Mouse (Mus musculus) adrenal gland, postnatal 25 days (tissue): ENCODE data around the gene Tnfaip2. TPM values are rescaled to one million over a fixed set of nuclear protein-coding genes. Genes with fewer than 3 reads are reported as not detected.

Source experiments
- DNase-seq: peaks from one replicate; pipeline ENCODE4 v3.0.0; 2021; ENCODE audit warnings: mixed read lengths
- total RNA-seq: library from RNA; stranded (reverse); gene quantifications from 2 replicates; pipeline ENCODE4 v1.2.3, GENCODE M21; 2021

Tnfaip2 gene
- total RNA-seq, 1 experiment from 2014 or later: 15.0 TPM

- DNase-seq: no peak
Measured at GRCm38 (mm10) chr12:111445161-111445889, 3.1 kb downstream of the Tnfaip2 start.

- no peak for DNase-seq
Measured at GRCm38 (mm10) chr12:111445890-111446613, 3.8 kb downstream of the Tnfaip2 start.

GRCm38 (mm10) chr12:111446745-111447144 is 4.5 kb downstream of the Tnfaip2 start:
- no peak for DNase-seq

- no peak for DNase-seq
Measured at GRCm38 (mm10) chr12:111447350-111447749, 5.1 kb downstream of the Tnfaip2 start.

- no peak for DNase-seq
Measured at GRCm38 (mm10) chr12:111447898-111448760, 5.9 kb downstream of the Tnfaip2 start.

- DNase-seq: peak; percentile 62
Measured at GRCm38 (mm10) chr12:111448931-111449705, 6.8 kb downstream of the Tnfaip2 start.

- DNase-seq: peak; percentile 47
Measured at GRCm38 (mm10) chr12:111450359-111450758, 8.1 kb downstream of the Tnfaip2 start.

GRCm38 (mm10) chr12:111451561-111451960 is 9.3 kb downstream of the Tnfaip2 start:
- DNase-seq: no peak

- no peak for DNase-seq
Measured at GRCm38 (mm10) chr12:111454021-111454420, 11.8 kb downstream of the Tnfaip2 start.

GRCm38 (mm10) chr12:111454543-111455280 is 12.4 kb downstream of the Tnfaip2 start:
- no peak for DNase-seq

- DNase-seq: no peak
Measured at GRCm38 (mm10) chr12:111455311-111455846, 13.1 kb downstream of the Tnfaip2 start.

- DNase-seq: no peak
Measured at GRCm38 (mm10) chr12:111455860-111456259, 13.6 kb downstream of the Tnfaip2 start.

GRCm38 (mm10) chr12:111457742-111458141 is 15.5 kb downstream of the Tnfaip2 start:
- no peak for DNase-seq

GRCm38 (mm10) chr12:111463570-111463969 is 21.3 kb downstream of the Tnfaip2 start:
- no peak for DNase-seq

GRCm38 (mm10) chr12:111466369-111466768 is 24.1 kb downstream of the Tnfaip2 start:
- no peak for DNase-seq

GRCm38 (mm10) chr12:111468206-111468605 is 25.9 kb downstream of the Tnfaip2 start:
- no peak for DNase-seq

GRCm38 (mm10) chr12:111469507-111469906 is 27.2 kb downstream of the Tnfaip2 start:
- DNase-seq: peak; percentile 71

GRCm38 (mm10) chr12:111471119-111471518 is 28.9 kb downstream of the Tnfaip2 start:
- no peak for DNase-seq

- DNase-seq: no peak
Measured at GRCm38 (mm10) chr12:111471721-111472120, 29.5 kb downstream of the Tnfaip2 start.

GRCm38 (mm10) chr12:111472886-111473285 is 30.6 kb downstream of the Tnfaip2 start:
- no peak for DNase-seq

GRCm38 (mm10) chr12:111474384-111474783 is 32.1 kb downstream of the Tnfaip2 start:
- DNase-seq: no peak
